Comparison of ENCODE assay signal across 12 mouse cellular contexts in the genomic region with DNA sequence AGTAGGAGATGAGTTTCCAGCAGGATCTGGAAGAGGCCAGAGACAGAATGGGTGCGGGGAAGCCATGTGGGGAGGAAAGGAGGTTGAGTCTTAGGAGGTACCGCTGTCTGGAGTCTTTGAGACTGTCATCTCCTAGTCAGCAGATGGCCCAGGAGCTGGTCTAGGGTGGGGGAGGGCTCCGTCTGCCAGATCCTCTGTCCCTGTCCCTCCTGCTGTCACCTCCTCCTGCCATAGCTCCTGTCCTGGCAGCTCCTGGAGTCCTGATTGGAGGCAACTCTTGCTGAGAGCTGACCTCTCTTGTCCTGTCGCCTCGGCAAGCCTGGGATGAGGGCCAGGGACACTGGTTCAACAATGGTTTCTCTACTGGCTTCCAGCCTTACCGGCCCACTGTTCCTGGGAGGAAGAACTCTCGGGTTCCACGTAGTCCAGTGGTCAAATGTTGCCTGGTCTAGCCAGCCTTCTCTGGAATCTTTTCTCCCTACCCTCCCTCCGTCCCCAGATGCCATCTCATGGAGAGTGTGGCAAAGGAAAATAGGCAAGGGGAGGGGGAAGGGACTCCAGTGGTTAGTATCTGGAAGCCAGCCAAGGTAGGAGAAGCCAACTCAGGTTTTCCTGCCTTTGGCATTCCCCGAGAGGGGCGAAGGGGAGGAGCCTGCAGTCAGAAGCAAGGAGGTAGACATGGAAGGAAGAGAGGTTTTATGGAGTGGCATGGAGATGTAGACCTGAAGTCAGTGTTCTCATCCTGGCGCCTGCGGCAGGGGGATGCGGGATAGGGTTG. TPM values are rescaled to one million over a fixed set of nuclear protein-coding genes. Genes with fewer than 3 reads are reported as not detected.
A peak's percentile ranks its signal among the peaks of the same experiment; 100 is the strongest.
DNase-seq lines count a peak whose midpoint lies in the region; ATAC-seq and TF ChIP-seq lines count a peak whose summit lies in the region.
"Had no signal": no experiment of that assay in that cellular context is flagged by ENCODE, and none has a peak within 500 bp of the region (broad histone marks: within the 10 kb centered on the region; RNA-seq: fewer than 3 reads in every experiment).

No protein-coding gene starts in this region.

- no peaks in the 10 kb centered on the region for H3K9me3 ChIP-seq in hindbrain, embryonic 16.5 days (ENCODE audit: control insufficient read depth, low read length)
- H3K9me3 ChIP-seq: limb, embryonic 15.5 days had no signal

- peak; percentile 6 for DNase-seq in adrenal gland, postnatal 25 days
- DNase-seq in adrenal gland, postnatal 4 days (ENCODE audit: low spot score in 2 of 2): no peak
- DNase-seq in left cerebral cortex, adult 2 months (ENCODE audit: extremely low spot score in 1 of 2, low spot score in 2 of 2): peak in 1 of 2 experiments; percentile 22
- DNase-seq in left cerebral cortex, postnatal 25 days (ENCODE audit: low spot score in 2 of 2): no peak
- peak; percentile 96 for DNase-seq in cerebellum, adult 8-10 months
- DNase-seq in lung, postnatal 14 days: no peak
- no peak for DNase-seq in natural killer cell, adult 2 months (ENCODE audit: low spot score in 2 of 2)
- DNase-seq: gastrocnemius, postnatal 10 days had no signal

- H3K36me3 ChIP-seq in hindbrain, embryonic 16.5 days (ENCODE audit: control insufficient read depth, insufficient read depth, low read length): peaks cover 8% of the 10 kb centered on the region; the same call in 1 of the 2 replicates
- H3K36me3 ChIP-seq: limb, embryonic 15.5 days had no signal

- H3K4me2 ChIP-seq in hindbrain, embryonic 16.5 days (ENCODE audit: low read length): no peak overlapping the region
- H3K4me2 ChIP-seq: limb, embryonic 15.5 days had no signal

- ATAC-seq in hindbrain, embryonic 16.5 days: 0 out of 2 replicates have a peak, but pooled peaks have one; percentile 37
- ATAC-seq: lung, postnatal 0 days had no signal

- intact Hi-C loops in left cerebral cortex, adult 2 months (cut with DNase I): no loop called here
- intact Hi-C loops in left cerebral cortex, postnatal 25 days (cut with DNase I): no loop called here

- H3K27me3 ChIP-seq in hindbrain, embryonic 16.5 days (replicated peaks; ENCODE audit: control insufficient read depth, insufficient read depth, low read length): no peaks in the 10 kb centered on the region
- H3K27me3 ChIP-seq: limb, embryonic 15.5 days had no signal

- no peak overlapping the region for H3K4me3 ChIP-seq in left cerebral cortex, adult 2 months
- no peak overlapping the region for H3K4me3 ChIP-seq in hindbrain, embryonic 16.5 days (ENCODE audit: low read length)
- H3K4me3 ChIP-seq: limb, embryonic 15.5 days had no signal

- no peak overlapping the region for H3K9ac ChIP-seq in hindbrain, embryonic 16.5 days (ENCODE audit: low read depth, low read length)
- H3K9ac ChIP-seq: limb, embryonic 15.5 days had no signal

- no peak for TF ChIP-seq CTCF in left cerebral cortex, adult 2 months (IDR thresholded peaks at IDR 0.05)

- H3K4me1 ChIP-seq in hindbrain, embryonic 16.5 days (ENCODE audit: control insufficient read depth, insufficient read depth, low read depth, low read length): peaks cover 16% of the 10 kb centered on the region

- WGBS in hindbrain, embryonic 16.5 days: 49% methylated on average over 14 of the region's 14 CpGs

- peak overlapping the region; percentile 50 for H3K27ac ChIP-seq in left cerebral cortex, adult 2 months
- peak overlapping the region; percentile 61 for H3K27ac ChIP-seq in hindbrain, embryonic 16.5 days (ENCODE audit: low read depth, low read length)
- H3K27ac ChIP-seq: kidney, postnatal 0 days; limb, embryonic 15.5 days had no signal

RNA-seq across cellular contexts. Expression of a gene that starts 24.6 kb away (rescaled TPM):
- 4.5 and 6.0 TPM in 2 replicates for total RNA-seq in adrenal gland, postnatal 25 days (2021)
- total RNA-seq in adrenal gland, postnatal 4 days (2021): 10 to 100 TPM; 14.8 to 16.1 TPM
- total RNA-seq in left cerebral cortex, adult 2 months (2021): 100 to 1,000 TPM; 372 to 403 TPM
- total RNA-seq in left cerebral cortex, postnatal 25 days (2021): 100 to 1,000 TPM; 396 to 399 TPM
- polyA plus RNA-seq in hindbrain, embryonic 16.5 days (2015; fragmentation: Nextera tagmentation; extraction: Ambion mirVana): 21.0 and 22.3 TPM in 2 replicates

RNA-seq across cellular contexts. Expression of a gene that starts 50.0 kb away (rescaled TPM):
- total RNA-seq in adrenal gland, postnatal 25 days (2021): 48.8 and 55.9 TPM in 2 replicates
- total RNA-seq in adrenal gland, postnatal 4 days (2021): 10 to 100 TPM; 36.9 to 40.2 TPM
- total RNA-seq in left cerebral cortex, adult 2 months (2021): 10 to 100 TPM; 52.1 to 54.0 TPM
- 10 to 100 TPM; 55.2 to 55.3 TPM for total RNA-seq in left cerebral cortex, postnatal 25 days (2021)
- polyA plus RNA-seq in hindbrain, embryonic 16.5 days (2015; fragmentation: Nextera tagmentation; extraction: Ambion mirVana): 61.4 and 61.6 TPM in 2 replicates

Comparison
In these comparisons a context has a peak if more than half of its experiments do, and no peak if none do; other contexts are left out.
1. DNase-seq: peak in adrenal gland, postnatal 25 days (single experiment) and cerebellum, adult 8-10 months (single experiment); none in adrenal gland, postnatal 4 days (0 of 2), left cerebral cortex, postnatal 25 days (0 of 2), lung, postnatal 14 days (single experiment) and natural killer cell, adult 2 months (0 of 2).
2. RNA of a gene that starts 24.6 kb away (total RNA-seq): 372 to 403 TPM in left cerebral cortex, adult 2 months and 396 to 399 TPM in left cerebral cortex, postnatal 25 days; 14.8 to 16.1 TPM in adrenal gland, postnatal 4 days and 4.5 to 6.0 TPM in adrenal gland, postnatal 25 days; every median in the first group is over 10 times any median in the second.